Mouse (Mus musculus) heart, adult 11 months (tissue): ENCODE results near the gene Wdr5.

Experiments used
- DNase-seq: peaks from one replicate; pipeline ENCODE4 v3.0.0; 2022

Gene Wdr5

GRCm38 (mm10) chr2:27514639-27515328 is at the start of gene Wdr5:
Gene Wdr5 (plus strand): TSS chr2:27515157.
- DNase-seq = peak; percentile 99

- peak; percentile 81 for DNase-seq
These were observed 45.5 kb upstream of the Wdr5 start for GRCm38 (mm10) chr2:27469292-27469990.

GRCm38 (mm10) chr2:27469991-27470355 is 45.0 kb upstream of the Wdr5 start:
- peak; percentile 90 for DNase-seq

GRCm38 (mm10) chr2:27470535-27470934 is 44.4 kb upstream of the Wdr5 start:
- DNase-seq = no peak

- peak; percentile 88 for DNase-seq
These were observed 43.8 kb upstream of the Wdr5 start for GRCm38 (mm10) chr2:27471170-27471584.

GRCm38 (mm10) chr2:27473061-27473765 is 41.7 kb upstream of the Wdr5 start:
- DNase-seq = peak; percentile 92

- DNase-seq = peak; percentile 87
These were observed 41.0 kb upstream of the Wdr5 start for GRCm38 (mm10) chr2:27473911-27474310.

- peak; percentile 95 for DNase-seq
These were observed 40.1 kb upstream of the Wdr5 start for GRCm38 (mm10) chr2:27474621-27475484.

GRCm38 (mm10) chr2:27475495-27476302 is 39.3 kb upstream of the Wdr5 start:
- peak; percentile 100 for DNase-seq

- peak; percentile 89 for DNase-seq
These were observed 38.4 kb upstream of the Wdr5 start for GRCm38 (mm10) chr2:27476303-27477192.

GRCm38 (mm10) chr2:27479821-27480220 is 35.1 kb upstream of the Wdr5 start:
- DNase-seq = peak; percentile 92

GRCm38 (mm10) chr2:27480367-27480766 is 34.6 kb upstream of the Wdr5 start:
- peak; percentile 85 for DNase-seq

- DNase-seq = no peak
These were observed 32.6 kb upstream of the Wdr5 start for GRCm38 (mm10) chr2:27482265-27482861.

GRCm38 (mm10) chr2:27486725-27487124 is 28.2 kb upstream of the Wdr5 start:
- DNase-seq = no peak

GRCm38 (mm10) chr2:27487336-27488049 is 27.5 kb upstream of the Wdr5 start:
- peak; percentile 83 for DNase-seq

GRCm38 (mm10) chr2:27488362-27488761 is 26.6 kb upstream of the Wdr5 start:
- DNase-seq = no peak

- no peak for DNase-seq
These were observed 24.0 kb upstream of the Wdr5 start for GRCm38 (mm10) chr2:27490939-27491338.

- no peak for DNase-seq
These were observed 21.0 kb upstream of the Wdr5 start for GRCm38 (mm10) chr2:27493971-27494370.

- DNase-seq = no peak
These were observed 18.4 kb upstream of the Wdr5 start for GRCm38 (mm10) chr2:27496391-27497028.
